In genomic region chr15:27680997-27681396, GRCm38 (mm10) we compare ENCODE assay signal across 8 mouse cellular contexts. TPM values are rescaled to one million over a fixed set of nuclear protein-coding genes. Genes with fewer than 3 reads are reported as not detected.
DNase-seq lines count a peak whose midpoint lies in the region; ATAC-seq and TF ChIP-seq lines count a peak whose summit lies in the region.

No protein-coding gene starts in this region.

- no peaks in the 10 kb centered on the region for H3K36me3 ChIP-seq in lung, embryonic 14.5 days (ENCODE audit: insufficient read depth)
- no peaks in the 10 kb centered on the region for H3K36me3 ChIP-seq in embryonic facial prominence, embryonic 14.5 days (ENCODE audit: control insufficient read depth, insufficient read depth, low read length)
- H3K36me3 ChIP-seq in intestine, embryonic 15.5 days: no peaks in the 10 kb centered on the region
- H3K36me3 ChIP-seq in midbrain, embryonic 14.5 days (ENCODE audit: control insufficient read depth, insufficient read depth, low read length): no peaks in the 10 kb centered on the region

- 3% methylated on average over 28 of the region's 28 CpGs for WGBS in lung, embryonic 14.5 days
- WGBS in embryonic facial prominence, embryonic 14.5 days: 4% methylated on average over 17 of the region's 28 CpGs
- WGBS in intestine, embryonic 15.5 days: 3% methylated on average over 28 of the region's 28 CpGs
- 3% methylated on average over 28 of the region's 28 CpGs for WGBS in midbrain, embryonic 14.5 days

- H3K4me3 ChIP-seq in lung, embryonic 14.5 days (ENCODE audit: low read depth, low read length): peak overlapping the region; percentile 69
- H3K4me3 ChIP-seq in embryonic facial prominence, embryonic 14.5 days (ENCODE audit: low read depth, low read length): peak overlapping the region; percentile 72
- peak overlapping the region; percentile 63 for H3K4me3 ChIP-seq in intestine, embryonic 15.5 days (replicated peaks)
- peak overlapping the region; percentile 61 for H3K4me3 ChIP-seq in midbrain, embryonic 14.5 days (replicated peaks; ENCODE audit: low read depth, low read length)

- no peak overlapping the region for H3K27ac ChIP-seq in lung, embryonic 14.5 days (ENCODE audit: low read depth)
- H3K27ac ChIP-seq in embryonic facial prominence, embryonic 14.5 days (replicated peaks; ENCODE audit: low read depth, low read length): no peak overlapping the region
- no peak overlapping the region for H3K27ac ChIP-seq in intestine, embryonic 15.5 days
- no peak overlapping the region for H3K27ac ChIP-seq in midbrain, embryonic 14.5 days (replicated peaks; ENCODE audit: low read depth, low read length)

- H3K9me3 ChIP-seq in lung, embryonic 14.5 days (ENCODE audit: low read depth, low read length): no peaks in the 10 kb centered on the region
- no peaks in the 10 kb centered on the region for H3K9me3 ChIP-seq in embryonic facial prominence, embryonic 14.5 days (ENCODE audit: control insufficient read depth, low read length)
- no peaks in the 10 kb centered on the region for H3K9me3 ChIP-seq in intestine, embryonic 15.5 days
- H3K9me3 ChIP-seq in midbrain, embryonic 14.5 days (ENCODE audit: control insufficient read depth, low read length): no peaks in the 10 kb centered on the region

- peak overlapping the region; percentile 62 for H3K9ac ChIP-seq in lung, embryonic 14.5 days
- H3K9ac ChIP-seq in embryonic facial prominence, embryonic 14.5 days (ENCODE audit: low read depth, low read length): peak overlapping the region; percentile 74
- H3K9ac ChIP-seq in intestine, embryonic 15.5 days: peak overlapping the region; percentile 67
- H3K9ac ChIP-seq in midbrain, embryonic 14.5 days (replicated peaks; ENCODE audit: low read length): peak overlapping the region; percentile 75

- TF ChIP-seq CTCF in lung, embryonic 14.5 days (IDR thresholded peaks at IDR 0.05; ENCODE audit: low read depth): no peak

- DNase-seq in lung, embryonic 14.5 days: peak; percentile 32
- no peak for DNase-seq in lung, postnatal 14 days
- DNase-seq in embryonic facial prominence, embryonic 14.5 days (ENCODE audit: low spot score): peak; percentile 32
- no peak for DNase-seq in midbrain, embryonic 14.5 days
- no peak for DNase-seq in left cerebral cortex, postnatal 10 days (ENCODE audit: extremely low spot score in 1 of 2, low spot score in 2 of 2)
- no peak for DNase-seq in right cerebral cortex, adult 18-20 months
- no peak for DNase-seq in frontal cortex, postnatal 25 days (ENCODE audit: low spot score in 2 of 2)

- peak overlapping the region; percentile 90 for H3K4me2 ChIP-seq in lung, embryonic 14.5 days
- peak overlapping the region; percentile 74 for H3K4me2 ChIP-seq in embryonic facial prominence, embryonic 14.5 days (ENCODE audit: low read depth, low read length)
- peak overlapping the region; percentile 95 for H3K4me2 ChIP-seq in intestine, embryonic 15.5 days (replicated peaks)
- peak overlapping the region; percentile 73 for H3K4me2 ChIP-seq in midbrain, embryonic 14.5 days (ENCODE audit: low read length)

- no peaks in the 10 kb centered on the region for H3K4me1 ChIP-seq in lung, embryonic 14.5 days (ENCODE audit: insufficient read depth)
- peaks cover 4% of the 10 kb centered on the region; the same call in 1 of the 2 replicates for H3K4me1 ChIP-seq in embryonic facial prominence, embryonic 14.5 days (ENCODE audit: control insufficient read depth, insufficient read depth, low read length)
- H3K4me1 ChIP-seq in intestine, embryonic 15.5 days (replicated peaks): peaks cover 11% of the 10 kb centered on the region
- peaks cover 6% of the 10 kb centered on the region for H3K4me1 ChIP-seq in midbrain, embryonic 14.5 days (ENCODE audit: control insufficient read depth, insufficient read depth, low read length)

- ATAC-seq in lung, embryonic 14.5 days (ENCODE audit: insufficient read depth): no peak; the same call in none of the 2 replicates
- ATAC-seq in embryonic facial prominence, embryonic 14.5 days (ENCODE audit: low read depth): peak; percentile 35; the same call in 1 of the 2 replicates
- ATAC-seq in intestine, embryonic 15.5 days: peak; percentile 56; the same call in 1 of the 2 replicates
- ATAC-seq in midbrain, embryonic 14.5 days (ENCODE audit: low FRiP score, low TSS enrichment): no peak

- intact Hi-C loops in left cerebral cortex, postnatal 10 days (cut with DNase I): no loop called here

- H3K27me3 ChIP-seq in lung, embryonic 14.5 days (ENCODE audit: insufficient read depth, low read length): no peaks in the 10 kb centered on the region
- no peaks in the 10 kb centered on the region for H3K27me3 ChIP-seq in embryonic facial prominence, embryonic 14.5 days (replicated peaks; ENCODE audit: control insufficient read depth, insufficient read depth, low read length)
- H3K27me3 ChIP-seq in intestine, embryonic 15.5 days (replicated peaks): no peaks in the 10 kb centered on the region
- no peaks in the 10 kb centered on the region for H3K27me3 ChIP-seq in midbrain, embryonic 14.5 days (ENCODE audit: control insufficient read depth, insufficient read depth, low read length)

RNA-seq across cellular contexts. Expression of gene Otulinl, which starts 0.4 kb away (rescaled TPM):
- polyA plus RNA-seq in lung, embryonic 14.5 days (2014; fragmentation: Nextera tagmentation; extraction: Ambion mirVana): 15.6 and 15.8 TPM in 2 replicates
- polyA plus RNA-seq in embryonic facial prominence, embryonic 14.5 days (2014; fragmentation: Nextera tagmentation; extraction: Ambion mirVana): 20.1 and 23.5 TPM in 2 replicates
- polyA plus RNA-seq in intestine, embryonic 15.5 days (2015; fragmentation: Nextera tagmentation; extraction: Ambion mirVana): 10.9 and 11.4 TPM in 2 replicates
- 6.5 and 10.7 TPM in 2 replicates for polyA plus RNA-seq in midbrain, embryonic 14.5 days (2014; fragmentation: Nextera tagmentation; extraction: Ambion mirVana)
- total RNA-seq in left cerebral cortex, postnatal 10 days (2021): 10 to 100 TPM; 26.2 to 26.5 TPM

RNA-seq across cellular contexts. Expression of gene Otulin, which starts 50.5 kb away (rescaled TPM):
- 39.2 and 41.8 TPM in 2 replicates for polyA plus RNA-seq in lung, embryonic 14.5 days (2014; fragmentation: Nextera tagmentation; extraction: Ambion mirVana)
- 39.7 and 41.3 TPM in 2 replicates for polyA plus RNA-seq in embryonic facial prominence, embryonic 14.5 days (2014; fragmentation: Nextera tagmentation; extraction: Ambion mirVana)
- polyA plus RNA-seq in intestine, embryonic 15.5 days (2015; fragmentation: Nextera tagmentation; extraction: Ambion mirVana): 31.3 and 32.8 TPM in 2 replicates
- polyA plus RNA-seq in midbrain, embryonic 14.5 days (2014; fragmentation: Nextera tagmentation; extraction: Ambion mirVana): 29.7 and 30.1 TPM in 2 replicates
- 10 to 100 TPM; 22.8 to 28.6 TPM for total RNA-seq in left cerebral cortex, postnatal 10 days (2021)

Comparison
In these comparisons a context has a peak if more than half of its experiments do, and no peak if none do; other contexts are left out.
1. DNase-seq: peak in lung, embryonic 14.5 days (single experiment) and embryonic facial prominence, embryonic 14.5 days (single experiment); none in lung, postnatal 14 days (single experiment), midbrain, embryonic 14.5 days (single experiment), left cerebral cortex, postnatal 10 days (0 of 2), right cerebral cortex, adult 18-20 months (single experiment) and frontal cortex, postnatal 25 days (0 of 2).
2. ATAC-seq: peak in embryonic facial prominence, embryonic 14.5 days (single experiment) and intestine, embryonic 15.5 days (single experiment); none in lung, embryonic 14.5 days (single experiment) and midbrain, embryonic 14.5 days (single experiment).
3. Peak in every context shown above with its lines, with median percentiles within 50 percentile points of each other: H3K4me2 ChIP-seq, H3K4me3 ChIP-seq and H3K9ac ChIP-seq.